Mouse (Mus musculus): ENCODE results near the gene Tmem229b. TPM values are rescaled to one million over a fixed set of nuclear protein-coding genes. Genes with fewer than 3 reads are reported as not detected.

Tmem229b gene
- 2.3 and 2.9 TPM in 2 replicates for polyA plus RNA-seq (2014; fragmentation: Nextera tagmentation; extraction: Ambion mirVana)

GRCm38 (mm10) chr12:79007126-79007753 is at the start of gene Tmem229b:
Tmem229b (minus strand) TSS chr12:79007627.
- Histone ChIP-seq H3K27ac (ENCODE audit: low read depth, low read length) (no peak within 1 kb of the TSS), H3K4me3 (ENCODE audit: low read length) (peak within 1 kb of the TSS; percentile 73), H3K4me1 (ENCODE audit: control insufficient read depth, insufficient read depth, low read length) (peaks cover 3% of the 10 kb centered on the region; the same call in 1 of the 2 replicates), H3K9ac (ENCODE audit: low read depth, low read length) (peak within 1 kb of the TSS; percentile 76), H3K4me2 (replicated peaks; ENCODE audit: low read depth, low read length) (peak within 1 kb of the TSS; percentile 90), H3K9me3 (ENCODE audit: control insufficient read depth, low read length) (no peaks in the 10 kb centered on the region), H3K27me3 (ENCODE audit: control insufficient read depth, insufficient read depth, low read length) (no peaks in the 10 kb centered on the region), H3K36me3 (ENCODE audit: control insufficient read depth, insufficient read depth, low read length) (no peaks in the 10 kb centered on the region)
- ATAC-seq (ENCODE audit: low FRiP score, low TSS enrichment): peak; percentile 89
- 3% methylated on average over 27 of the region's 49 CpGs for WGBS

GRCm38 (mm10) chr12:79055276-79055675 is 47.8 kb upstream of the Tmem229b start:
- H3K9me3 ChIP-seq (ENCODE audit: control insufficient read depth, low read length): no peaks in the 10 kb centered on the region
- no peak overlapping the region for H3K27ac ChIP-seq (ENCODE audit: low read depth, low read length)
- no peaks in the 10 kb centered on the region for H3K4me1 ChIP-seq (ENCODE audit: control insufficient read depth, insufficient read depth, low read length)
- 92% methylated on average over 7 of the region's 7 CpGs for WGBS
- H3K9ac ChIP-seq (ENCODE audit: low read depth, low read length): no peak overlapping the region
- peaks cover 13% of the 10 kb centered on the region; the same call in 1 of the 2 replicates for H3K36me3 ChIP-seq (ENCODE audit: control insufficient read depth, insufficient read depth, low read length)
- H3K4me3 ChIP-seq (ENCODE audit: low read length): no peak overlapping the region
- no peak overlapping the region for H3K4me2 ChIP-seq (replicated peaks; ENCODE audit: low read depth, low read length)
- no peak for ATAC-seq (ENCODE audit: low FRiP score, low TSS enrichment)
- H3K27me3 ChIP-seq (ENCODE audit: control insufficient read depth, insufficient read depth, low read length): no peaks in the 10 kb centered on the region

- no peak overlapping the region for H3K4me3 ChIP-seq (ENCODE audit: low read length)
- ATAC-seq (ENCODE audit: low FRiP score, low TSS enrichment): no peak
- no peaks in the 10 kb centered on the region for H3K9me3 ChIP-seq (ENCODE audit: control insufficient read depth, low read length)
- peaks cover 20% of the 10 kb centered on the region for H3K36me3 ChIP-seq (ENCODE audit: control insufficient read depth, insufficient read depth, low read length)
- WGBS: 82% methylated on average over 2 of the region's 2 CpGs
- no peaks in the 10 kb centered on the region for H3K4me1 ChIP-seq (ENCODE audit: control insufficient read depth, insufficient read depth, low read length)
- H3K4me2 ChIP-seq (replicated peaks; ENCODE audit: low read depth, low read length): no peak overlapping the region
- H3K9ac ChIP-seq (ENCODE audit: low read depth, low read length): no peak overlapping the region
- H3K27me3 ChIP-seq (ENCODE audit: control insufficient read depth, insufficient read depth, low read length): no peaks in the 10 kb centered on the region
- no peak overlapping the region for H3K27ac ChIP-seq (ENCODE audit: low read depth, low read length)
Measured at GRCm38 (mm10) chr12:79052073-79052472, 44.6 kb upstream of the Tmem229b start.

GRCm38 (mm10) chr12:79050545-79051212 is 43.3 kb upstream of the Tmem229b start:
- no peaks in the 10 kb centered on the region for H3K4me1 ChIP-seq (ENCODE audit: control insufficient read depth, insufficient read depth, low read length)
- H3K36me3 ChIP-seq (ENCODE audit: control insufficient read depth, insufficient read depth, low read length): peaks cover 20% of the 10 kb centered on the region
- H3K4me3 ChIP-seq (ENCODE audit: low read length): no peak overlapping the region
- H3K9me3 ChIP-seq (ENCODE audit: control insufficient read depth, low read length): no peaks in the 10 kb centered on the region; the same call in 1 of the 2 replicates
- no peak overlapping the region for H3K9ac ChIP-seq (ENCODE audit: low read depth, low read length)
- ATAC-seq (ENCODE audit: low FRiP score, low TSS enrichment): no peak
- H3K27ac ChIP-seq (ENCODE audit: low read depth, low read length): no peak overlapping the region
- H3K27me3 ChIP-seq (ENCODE audit: control insufficient read depth, insufficient read depth, low read length): no peaks in the 10 kb centered on the region
- no peak overlapping the region for H3K4me2 ChIP-seq (replicated peaks; ENCODE audit: low read depth, low read length)
- whole genome bisulfite sequencing: 88% methylated on average over 3 of the region's 3 CpGs

- H3K9me3 ChIP-seq (ENCODE audit: control insufficient read depth, low read length): no peaks in the 10 kb centered on the region; the same call in 1 of the 2 replicates
- peaks cover 13% of the 10 kb centered on the region for H3K36me3 ChIP-seq (ENCODE audit: control insufficient read depth, insufficient read depth, low read length)
- no peak overlapping the region for H3K4me3 ChIP-seq (ENCODE audit: low read length)
- WGBS: 70% methylated on average over 2 of the region's 2 CpGs
- no peak for ATAC-seq (ENCODE audit: low FRiP score, low TSS enrichment)
- H3K4me1 ChIP-seq (ENCODE audit: control insufficient read depth, insufficient read depth, low read length): no peaks in the 10 kb centered on the region
- H3K4me2 ChIP-seq (replicated peaks; ENCODE audit: low read depth, low read length): no peak overlapping the region
- no peak overlapping the region for H3K9ac ChIP-seq (ENCODE audit: low read depth, low read length)
- no peak overlapping the region for H3K27ac ChIP-seq (ENCODE audit: low read depth, low read length)
- no peaks in the 10 kb centered on the region for H3K27me3 ChIP-seq (ENCODE audit: control insufficient read depth, insufficient read depth, low read length)
Measured at GRCm38 (mm10) chr12:79049807-79050206, 42.4 kb upstream of the Tmem229b start.

GRCm38 (mm10) chr12:79048898-79049297 is 41.5 kb upstream of the Tmem229b start:
- WGBS: 86% methylated on average over 1 of the region's 1 CpGs
- H3K27me3 ChIP-seq (ENCODE audit: control insufficient read depth, insufficient read depth, low read length): no peaks in the 10 kb centered on the region
- no peak overlapping the region for H3K27ac ChIP-seq (ENCODE audit: low read depth, low read length)
- no peaks in the 10 kb centered on the region; the same call in 1 of the 2 replicates for H3K9me3 ChIP-seq (ENCODE audit: control insufficient read depth, low read length)
- H3K36me3 ChIP-seq (ENCODE audit: control insufficient read depth, insufficient read depth, low read length): peaks cover 11% of the 10 kb centered on the region
- H3K4me2 ChIP-seq (replicated peaks; ENCODE audit: low read depth, low read length): no peak overlapping the region
- no peak overlapping the region for H3K4me3 ChIP-seq (ENCODE audit: low read length)
- H3K9ac ChIP-seq (ENCODE audit: low read depth, low read length): no peak overlapping the region
- no peak for ATAC-seq (ENCODE audit: low FRiP score, low TSS enrichment)
- H3K4me1 ChIP-seq (ENCODE audit: control insufficient read depth, insufficient read depth, low read length): no peaks in the 10 kb centered on the region

- no peak overlapping the region for H3K4me2 ChIP-seq (replicated peaks; ENCODE audit: low read depth, low read length)
- no peak overlapping the region for H3K4me3 ChIP-seq (ENCODE audit: low read length)
- no peak overlapping the region for H3K27ac ChIP-seq (ENCODE audit: low read depth, low read length)
- no peak for ATAC-seq (ENCODE audit: low FRiP score, low TSS enrichment)
- H3K4me1 ChIP-seq (ENCODE audit: control insufficient read depth, insufficient read depth, low read length): no peaks in the 10 kb centered on the region
- H3K9me3 ChIP-seq (ENCODE audit: control insufficient read depth, low read length): no peaks in the 10 kb centered on the region; the same call in 1 of the 2 replicates
- peaks cover 6% of the 10 kb centered on the region for H3K36me3 ChIP-seq (ENCODE audit: control insufficient read depth, insufficient read depth, low read length)
- H3K9ac ChIP-seq (ENCODE audit: low read depth, low read length): no peak overlapping the region
- WGBS: 93% methylated on average over 7 of the region's 7 CpGs
- no peaks in the 10 kb centered on the region for H3K27me3 ChIP-seq (ENCODE audit: control insufficient read depth, insufficient read depth, low read length)
Measured at GRCm38 (mm10) chr12:79047203-79047602, 39.8 kb upstream of the Tmem229b start.

- Histone ChIP-seq H3K27ac (ENCODE audit: low read depth, low read length) (no peak overlapping the region), H3K9me3 (ENCODE audit: control insufficient read depth, low read length) (no peaks in the 10 kb centered on the region; the same call in 1 of the 2 replicates), H3K36me3 (ENCODE audit: control insufficient read depth, insufficient read depth, low read length) (peaks cover 6% of the 10 kb centered on the region), H3K4me3 (ENCODE audit: low read length) (no peak overlapping the region), H3K9ac (ENCODE audit: low read depth, low read length) (no peak overlapping the region), H3K4me2 (replicated peaks; ENCODE audit: low read depth, low read length) (no peak overlapping the region), H3K4me1 (ENCODE audit: control insufficient read depth, insufficient read depth, low read length) (no peaks in the 10 kb centered on the region), H3K27me3 (ENCODE audit: control insufficient read depth, insufficient read depth, low read length) (no peaks in the 10 kb centered on the region)
- 65% methylated on average over 6 of the region's 6 CpGs for WGBS
- ATAC-seq (ENCODE audit: low FRiP score, low TSS enrichment): no peak
Measured at GRCm38 (mm10) chr12:79046171-79046570, 38.7 kb upstream of the Tmem229b start.

GRCm38 (mm10) chr12:79044668-79045067 is 37.2 kb upstream of the Tmem229b start:
- no peak overlapping the region for H3K4me2 ChIP-seq (replicated peaks; ENCODE audit: low read depth, low read length)
- H3K36me3 ChIP-seq (ENCODE audit: control insufficient read depth, insufficient read depth, low read length): peaks cover 6% of the 10 kb centered on the region
- peak; percentile 75 for ATAC-seq (ENCODE audit: low FRiP score, low TSS enrichment)
- 41% methylated on average over 8 of the region's 8 CpGs for WGBS
- H3K9me3 ChIP-seq (ENCODE audit: control insufficient read depth, low read length): no peaks in the 10 kb centered on the region; the same call in 1 of the 2 replicates
- H3K4me3 ChIP-seq (ENCODE audit: low read length): no peak overlapping the region
- H3K9ac ChIP-seq (ENCODE audit: low read depth, low read length): no peak overlapping the region
- no peaks in the 10 kb centered on the region for H3K4me1 ChIP-seq (ENCODE audit: control insufficient read depth, insufficient read depth, low read length)
- no peak overlapping the region for H3K27ac ChIP-seq (ENCODE audit: low read depth, low read length)
- H3K27me3 ChIP-seq (ENCODE audit: control insufficient read depth, insufficient read depth, low read length): no peaks in the 10 kb centered on the region
